Mouse (Mus musculus): ENCODE measurements at regions not wholly inside any gene's neighbourhood (a gene's known extent, or its start where the extent isn't known, plus 50 kb on each side); places are given as distances from the start of the nearest gene placed in this dataset.
"Not testable (repeated sequence)": the region's sequence is repeated elsewhere in the genome, so short reads cannot be mapped to it uniquely, and the experiment has no call there.

- DNase-seq (ENCODE audit: low spot score) = no peak
Measured at GRCm38 (mm10) chr17:14144082-14144481, 60.0 kb downstream of the Dact2 start.

GRCm38 (mm10) chr17:14141669-14142068, 62.4 kb downstream of the Dact2 start:
- DNase-seq (ENCODE audit: low spot score) = no peak

GRCm38 (mm10) chr17:14140266-14140665, 63.8 kb downstream of the Dact2 start:
- peak; percentile 34 for DNase-seq (ENCODE audit: low spot score)

- peak; percentile 3 for DNase-seq (ENCODE audit: low spot score)
Measured at GRCm38 (mm10) chr17:14138941-14139340, 65.2 kb downstream of the Dact2 start.

- no peak for DNase-seq (ENCODE audit: low spot score)
Measured at GRCm38 (mm10) chr17:14136702-14137315, 67.3 kb downstream of the Dact2 start.

GRCm38 (mm10) chr17:14134604-14135003, 69.5 kb downstream of the Dact2 start:
- DNase-seq (ENCODE audit: low spot score) = no peak

- no peak for DNase-seq (ENCODE audit: low spot score)
Measured at GRCm38 (mm10) chr17:14133986-14134385, 70.1 kb downstream of the Dact2 start.

GRCm38 (mm10) chr17:14127031-14127430, 67.7 kb upstream of the Gm7358 start:
- not testable (repeated sequence) for DNase-seq (ENCODE audit: low spot score)

DNA sequence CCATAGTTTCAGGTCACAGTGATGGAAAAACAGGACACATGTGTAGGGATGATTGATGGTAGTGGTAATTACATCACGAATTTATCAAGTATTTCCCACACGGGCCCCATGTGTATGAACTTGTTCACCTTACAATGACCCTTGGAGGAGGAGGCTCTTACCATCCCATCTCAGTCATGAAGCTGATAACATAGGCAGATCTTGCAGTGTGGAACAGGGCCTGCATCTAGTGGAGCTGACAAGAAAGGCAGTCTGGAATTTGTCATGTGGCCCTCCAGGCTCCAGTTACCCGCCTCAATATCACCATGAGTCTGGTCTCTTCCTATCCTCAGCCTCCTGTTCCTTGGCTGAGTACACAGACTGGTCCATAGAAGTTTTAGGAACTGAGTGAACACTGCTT, 59.5 kb upstream of the Gm7358 start:
- no peak for DNase-seq (ENCODE audit: low spot score)

- no peak for DNase-seq (ENCODE audit: low spot score)
Measured at GRCm38 (mm10) chr17:14116223-14116622, 56.9 kb upstream of the Gm7358 start.

DNA sequence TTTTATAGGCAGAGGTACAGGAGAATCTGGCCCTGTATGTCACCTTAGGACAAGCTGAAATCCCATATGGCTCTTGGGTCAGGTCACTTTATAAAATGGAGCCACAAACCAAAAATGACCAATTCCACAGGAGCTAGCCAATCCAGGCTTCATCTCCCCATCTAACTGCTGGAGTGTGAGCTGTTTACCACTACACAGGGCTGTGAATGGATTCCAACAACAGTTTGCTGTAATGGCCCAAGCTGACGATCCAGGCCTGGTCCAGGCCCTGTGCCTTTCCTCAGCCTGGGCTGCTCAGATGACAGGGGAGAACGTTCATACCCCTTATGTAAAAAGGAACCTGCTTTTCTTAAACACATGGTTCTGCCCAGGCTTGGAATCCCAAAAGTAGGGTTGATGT, 55.5 kb upstream of the Gm7358 start:
- DNase-seq (ENCODE audit: low spot score) = no peak

DNA sequence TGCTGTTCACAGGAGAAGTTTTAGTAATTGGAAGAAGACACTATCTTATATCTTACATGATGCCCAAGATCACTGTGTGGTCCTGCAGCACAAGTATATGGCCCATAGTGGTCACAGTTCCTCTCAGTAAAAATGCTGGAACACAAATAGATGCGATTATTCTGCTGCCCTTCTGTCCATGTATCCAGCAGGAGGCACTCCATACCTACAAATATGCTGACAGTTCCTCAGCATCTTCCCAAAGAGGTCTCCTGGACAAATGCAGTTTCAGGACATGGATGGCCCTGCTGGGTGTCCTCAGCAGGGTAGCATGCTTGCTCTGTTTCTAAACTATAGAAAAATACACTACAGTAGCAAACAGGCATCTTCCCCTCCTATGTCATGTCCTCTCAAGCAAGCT, 52.4 kb upstream of the Gm7358 start:
- DNase-seq (ENCODE audit: low spot score) = peak; percentile 18
